Mouse (Mus musculus) embryonic facial prominence, embryonic 14.5 days (tissue): ENCODE measurements around the gene Zfyve27. TPM values are rescaled to one million over a fixed set of nuclear protein-coding genes. Genes with fewer than 3 reads are reported as not detected.

Experiments
- ATAC-seq: fragments of 200-750 bp; cut with Nextera tagmentation; 2 replicates; pipeline ENCODE4 v1.8.0; 2017; ENCODE audit warnings: low read depth, moderate number of reproducible peaks, moderate TSS enrichment
- DNase-seq: peaks from one replicate; pipeline ENCODE4 v3.0.0-alpha.2; 2015; ENCODE audit warnings: low spot score
- H3K27ac ChIP-seq: fragments of 300-500 bp; sonication (generic); replicated peaks from 2 replicates; pipeline ENCODE4 v1.5.1; 2014; ENCODE audit warnings: low read depth, mild to moderate bottlenecking, low read length, moderate library complexity
- H3K27me3 ChIP-seq: fragments of 300-500 bp; sonication (generic); replicated peaks from 2 replicates; pipeline ENCODE4 v1.6.1; 2014; ENCODE audit warnings: low read length; ENCODE audit not compliant: control insufficient read depth, insufficient read depth
- H3K36me3 ChIP-seq: fragments of 300-500 bp; sonication (generic); 2 replicates; pipeline ENCODE4 v1.6.1; 2014; ENCODE audit warnings: low read length, mixed read lengths; ENCODE audit not compliant: control insufficient read depth, insufficient read depth
- H3K4me1 ChIP-seq: fragments of 300-500 bp; sonication (generic); 2 replicates; pipeline ENCODE4 v1.6.1; 2014; ENCODE audit warnings: antibody characterized with exemption, low read length; ENCODE audit not compliant: control insufficient read depth, insufficient read depth
- H3K4me2 ChIP-seq: fragments of 300-500 bp; sonication (generic); 2 replicates; pipeline ENCODE4 v1.6.1; 2014; ENCODE audit warnings: low read depth, mild to moderate bottlenecking, low read length, moderate library complexity, mixed read lengths
- H3K4me3 ChIP-seq: fragments of 300-500 bp; sonication (generic); 2 replicates; pipeline ENCODE4 v1.5.1; 2014; ENCODE audit warnings: low read depth, mild to moderate bottlenecking, low read length
- H3K9ac ChIP-seq: fragments of 300-500 bp; sonication (generic); 2 replicates; pipeline ENCODE4 v1.6.1; 2014; ENCODE audit warnings: low read depth, mild to moderate bottlenecking, low read length, moderate library complexity, mixed read lengths
- H3K9me3 ChIP-seq: fragments of 300-500 bp; sonication (generic); 2 replicates; pipeline ENCODE4 v1.6.1; 2016; ENCODE audit warnings: low read length; ENCODE audit not compliant: control insufficient read depth
- WGBS: fragments of 180-500 bp; shearing (Covaris S2); extraction: QIAGEN DNeasy Blood & Tissue Kit; methylation state at CpG from one replicate; pipeline ENCODE4 v1.1.7; 2014; 5-methylcytosine and 5-hydroxymethylcytosine counted together
- polyA plus RNA-seq: library from polyadenylated mRNA; unstranded; fragments of >200 nt; fragmentation: Nextera tagmentation; extraction: Ambion mirVana; gene quantifications from 2 replicates; pipeline ENCODE4 v1.2.1, GENCODE M21; 2014

Gene Zfyve27
- polyA plus RNA-seq, 1 experiment from 2014 or later, result 12.2 TPM

- no peak overlapping the region for H3K27ac ChIP-seq
- H3K36me3 ChIP-seq, result no peaks in the 10 kb centered on the region
- H3K4me1 ChIP-seq, result no peaks in the 10 kb centered on the region
- H3K9ac ChIP-seq, result no peak overlapping the region
- ATAC-seq (no peak), DNase-seq (no peak)
- no peaks in the 10 kb centered on the region for H3K27me3 ChIP-seq
- no peak overlapping the region for H3K4me2 ChIP-seq
- no peak overlapping the region for H3K4me3 ChIP-seq
- H3K9me3 ChIP-seq, result no peaks in the 10 kb centered on the region
- 80% methylated on average over 15 of the region's 15 CpGs for WGBS
Observed at GRCm38 (mm10) chr19:42138517-42139285, 25.1 kb upstream of the Zfyve27 start.

GRCm38 (mm10) chr19:42139724-42140517, 23.8 kb upstream of the Zfyve27 start:
- Histone ChIP-seq H3K9ac (no peak overlapping the region), H3K9me3 (no peaks in the 10 kb centered on the region), H3K4me2 (no peak overlapping the region), H3K27ac (no peak overlapping the region), H3K27me3 (no peaks in the 10 kb centered on the region), H3K36me3 (no peaks in the 10 kb centered on the region), H3K4me3 (no peak overlapping the region), H3K4me1 (no peaks in the 10 kb centered on the region)
- 72% methylated on average over 5 of the region's 5 CpGs for WGBS
- no peak for DNase-seq
- no peak for ATAC-seq

- Histone ChIP-seq H3K4me1 (no peaks in the 10 kb centered on the region), H3K9ac (no peak overlapping the region), H3K4me3 (no peak overlapping the region), H3K36me3 (no peaks in the 10 kb centered on the region), H3K27ac (no peak overlapping the region), H3K4me2 (no peak overlapping the region), H3K9me3 (no peaks in the 10 kb centered on the region), H3K27me3 (no peaks in the 10 kb centered on the region)
- DNase-seq (no peak), ATAC-seq (no peak)
- 71% methylated on average over 3 of the region's 3 CpGs for WGBS
Observed at GRCm38 (mm10) chr19:42141998-42142397, 21.8 kb upstream of the Zfyve27 start.

DNA sequence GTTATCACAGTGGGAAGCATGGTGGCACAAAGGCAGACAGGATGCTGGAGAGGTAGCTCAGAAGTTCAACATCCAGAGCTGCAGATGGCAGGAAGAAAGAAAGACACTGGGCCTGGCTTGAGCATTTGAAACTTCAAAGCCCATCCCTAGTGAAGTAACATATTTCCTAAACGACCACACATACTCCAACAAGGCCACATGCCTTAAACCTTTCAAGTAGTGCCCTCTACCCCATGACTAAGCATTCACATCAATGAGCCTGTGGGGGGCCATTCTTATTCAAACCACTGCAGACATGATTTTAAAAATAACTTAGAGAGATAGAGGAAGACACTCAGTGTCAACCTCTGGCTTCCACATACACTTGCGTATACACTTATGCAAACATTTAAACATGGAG, 21.0 kb upstream of the Zfyve27 start:
- ATAC-seq (no peak), DNase-seq (no peak)
- WGBS, result 80% methylated on average over 2 of the region's 2 CpGs
- no peaks in the 10 kb centered on the region for H3K27me3 ChIP-seq
- H3K4me1 ChIP-seq, result no peaks in the 10 kb centered on the region
- H3K4me2 ChIP-seq, result no peak overlapping the region
- H3K4me3 ChIP-seq, result no peak overlapping the region
- no peak overlapping the region for H3K27ac ChIP-seq
- H3K36me3 ChIP-seq, result no peaks in the 10 kb centered on the region
- H3K9ac ChIP-seq, result no peak overlapping the region
- H3K9me3 ChIP-seq, result no peaks in the 10 kb centered on the region

- ATAC-seq, result no peak
- WGBS, result 57% methylated on average over 6 of the region's 6 CpGs
- no peak overlapping the region for H3K27ac ChIP-seq
Observed at GRCm38 (mm10) chr19:42144067-42144466, 19.7 kb upstream of the Zfyve27 start.

GRCm38 (mm10) chr19:42144541-42145167, 19.1 kb upstream of the Zfyve27 start:
- 26% methylated on average over 8 of the region's 8 CpGs for WGBS
- no peaks in the 10 kb centered on the region for H3K27me3 ChIP-seq
- H3K27ac ChIP-seq, result no peak overlapping the region
- no peak overlapping the region for H3K4me3 ChIP-seq
- no peaks in the 10 kb centered on the region for H3K36me3 ChIP-seq
- H3K4me2 ChIP-seq, result no peak overlapping the region
- DNase-seq (peak; percentile 90), ATAC-seq (no peak)
- no peak overlapping the region for H3K9ac ChIP-seq
- H3K4me1 ChIP-seq, result peaks cover 11% of the 10 kb centered on the region
- H3K9me3 ChIP-seq, result no peaks in the 10 kb centered on the region

More at GRCm38 (mm10) chr19:42144067-42144466, 19.7 kb upstream of the Zfyve27 start:
- Histone ChIP-seq H3K36me3 (no peaks in the 10 kb centered on the region), H3K4me2 (no peak overlapping the region), H3K27me3 (no peaks in the 10 kb centered on the region), H3K9me3 (no peaks in the 10 kb centered on the region), H3K9ac (no peak overlapping the region), H3K4me3 (no peak overlapping the region), H3K4me1 (peaks cover 5% of the 10 kb centered on the region)
- no peak for DNase-seq

DNA sequence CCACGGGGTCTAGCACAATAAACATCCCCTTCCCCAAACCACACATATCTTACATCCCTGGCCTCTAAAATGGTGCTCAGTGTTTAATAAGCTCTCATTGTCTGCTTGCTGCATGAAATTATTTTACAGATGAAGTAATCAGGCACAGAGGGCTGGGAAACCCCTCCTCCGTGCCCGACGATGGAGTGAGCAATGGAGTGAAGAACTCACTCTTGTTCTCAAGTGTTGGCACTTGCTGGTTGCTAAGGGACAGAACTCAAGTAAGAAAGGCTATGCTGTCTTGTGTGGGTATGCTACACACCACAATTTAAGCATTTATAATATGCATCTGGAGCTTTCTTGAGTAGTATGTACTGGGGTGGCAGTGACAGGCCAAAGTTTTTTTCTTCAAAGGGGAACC, 18.5 kb upstream of the Zfyve27 start:
- DNase-seq (no peak), ATAC-seq (no peak)
- Histone ChIP-seq H3K27ac (no peak overlapping the region), H3K9me3 (no peaks in the 10 kb centered on the region), H3K4me2 (no peak overlapping the region), H3K36me3 (no peaks in the 10 kb centered on the region), H3K4me1 (peaks cover 16% of the 10 kb centered on the region), H3K27me3 (no peaks in the 10 kb centered on the region), H3K4me3 (no peak overlapping the region), H3K9ac (no peak overlapping the region)
- 60% methylated on average over 4 of the region's 4 CpGs for WGBS

GRCm38 (mm10) chr19:42145731-42146130, 18.0 kb upstream of the Zfyve27 start:
- Histone ChIP-seq H3K27me3 (no peaks in the 10 kb centered on the region), H3K9me3 (no peaks in the 10 kb centered on the region), H3K4me2 (no peak overlapping the region), H3K4me3 (no peak overlapping the region), H3K27ac (no peak overlapping the region), H3K4me1 (peaks cover 20% of the 10 kb centered on the region), H3K36me3 (peaks cover under 1% of the 10 kb centered on the region; the same call in 1 of the 2 replicates), H3K9ac (no peak overlapping the region)
- no peak for DNase-seq
- 82% methylated on average over 2 of the region's 2 CpGs for WGBS
- ATAC-seq, result no peak
